Mouse (Mus musculus): ENCODE data around the gene Pcyt2.

Gene Pcyt2

DNA sequence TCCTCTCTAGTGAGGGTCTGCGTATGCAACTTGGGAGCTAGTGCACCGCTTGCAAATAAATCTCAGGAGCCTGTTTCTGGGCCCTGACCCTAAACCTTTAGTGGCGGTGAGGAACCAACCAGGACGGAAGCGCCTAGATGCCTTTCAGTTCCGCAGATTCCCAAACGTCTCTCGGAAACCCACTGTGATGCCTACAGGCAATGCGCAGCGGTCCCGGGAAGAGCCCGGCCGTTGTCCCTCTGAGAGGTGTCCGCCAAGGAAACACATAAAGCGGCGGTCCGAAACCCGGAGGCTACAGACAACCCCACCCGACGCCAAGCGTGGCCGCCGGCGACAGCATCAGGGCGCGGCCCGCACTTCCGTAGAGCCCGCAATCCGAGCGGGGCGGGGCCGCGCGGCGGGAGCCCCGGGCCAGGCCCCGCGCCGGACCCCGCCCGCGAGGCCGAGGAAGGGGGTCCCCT lies 36.8 kb downstream of the Pcyt2 start:
- peak; percentile 45 for DNase-seq (ENCODE audit: low spot score)

- DNase-seq (ENCODE audit: low spot score): peak; percentile 24
Measured at GRCm38 (mm10) chr11:120580190-120580589, 37.5 kb downstream of the Pcyt2 start.

DNA sequence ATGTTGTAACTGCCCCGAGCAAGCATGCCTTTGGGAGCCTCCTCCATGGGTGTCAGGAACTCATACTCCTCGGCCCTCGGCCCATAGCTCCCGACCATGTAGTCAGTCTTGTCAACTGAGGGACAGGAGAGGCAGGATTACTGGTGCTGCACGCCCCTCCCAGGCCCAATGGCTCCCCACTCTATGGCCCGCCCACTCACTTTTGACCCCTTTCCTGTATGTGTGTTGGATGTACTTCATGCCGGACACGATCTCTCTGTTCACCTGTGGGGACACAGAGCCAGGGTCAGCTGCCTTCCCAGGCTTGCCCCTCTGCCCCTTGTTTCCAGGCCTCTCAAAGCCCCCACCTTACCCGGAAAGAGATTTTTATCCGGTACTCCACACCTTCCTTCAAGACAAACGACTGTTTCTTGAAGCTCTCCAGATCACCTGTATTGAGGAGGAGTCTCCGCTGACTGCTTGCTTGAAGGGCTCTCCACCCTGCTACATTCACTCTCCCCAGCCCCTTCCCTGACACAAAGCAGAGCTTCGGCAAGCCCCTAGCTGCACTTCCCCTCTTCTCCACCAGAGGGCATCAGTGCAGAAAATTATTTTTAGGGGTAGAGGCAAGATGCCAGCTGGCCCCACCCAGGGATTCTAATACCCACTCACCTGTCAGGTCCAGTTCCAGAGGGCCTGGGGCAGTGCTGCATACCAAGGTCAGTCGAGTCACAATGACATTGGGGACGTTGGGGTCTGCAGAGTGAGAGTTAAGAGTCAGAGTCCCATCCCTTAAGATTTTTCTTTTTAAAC lies 38.2 kb downstream of the Pcyt2 start:
- DNase-seq (ENCODE audit: low spot score): peak; percentile 71

DNA sequence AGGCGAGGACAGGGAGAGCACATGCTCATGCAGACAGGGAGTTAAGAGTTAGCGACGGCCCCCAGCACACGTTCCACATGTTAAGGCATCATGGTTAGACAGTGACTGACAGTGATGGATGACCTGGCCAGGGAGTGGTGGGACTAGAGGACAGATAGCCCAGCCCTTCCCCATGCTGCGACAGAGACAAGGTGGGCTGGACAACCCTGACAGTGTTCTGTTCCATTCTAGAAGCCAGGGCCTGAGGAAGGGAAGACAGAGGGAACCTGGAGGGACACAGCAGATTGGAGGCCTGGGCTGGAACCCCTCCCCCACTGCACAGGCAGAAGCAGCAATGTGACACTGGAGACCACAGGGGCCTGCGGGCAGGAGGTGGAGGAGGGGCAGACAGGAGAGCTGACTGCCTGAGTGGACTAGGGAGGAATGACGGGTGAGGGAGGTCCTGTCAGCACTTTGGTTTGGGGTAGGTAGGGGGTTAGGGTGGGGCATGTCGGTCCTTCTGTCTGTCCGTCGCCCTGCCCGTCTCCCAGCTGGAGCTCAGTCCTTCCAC lies 39.0 kb downstream of the Pcyt2 start:
- no peak for DNase-seq (ENCODE audit: low spot score)

- no peak for DNase-seq (ENCODE audit: low spot score)
Measured at GRCm38 (mm10) chr11:120578024-120578693, 39.6 kb downstream of the Pcyt2 start.

DNA sequence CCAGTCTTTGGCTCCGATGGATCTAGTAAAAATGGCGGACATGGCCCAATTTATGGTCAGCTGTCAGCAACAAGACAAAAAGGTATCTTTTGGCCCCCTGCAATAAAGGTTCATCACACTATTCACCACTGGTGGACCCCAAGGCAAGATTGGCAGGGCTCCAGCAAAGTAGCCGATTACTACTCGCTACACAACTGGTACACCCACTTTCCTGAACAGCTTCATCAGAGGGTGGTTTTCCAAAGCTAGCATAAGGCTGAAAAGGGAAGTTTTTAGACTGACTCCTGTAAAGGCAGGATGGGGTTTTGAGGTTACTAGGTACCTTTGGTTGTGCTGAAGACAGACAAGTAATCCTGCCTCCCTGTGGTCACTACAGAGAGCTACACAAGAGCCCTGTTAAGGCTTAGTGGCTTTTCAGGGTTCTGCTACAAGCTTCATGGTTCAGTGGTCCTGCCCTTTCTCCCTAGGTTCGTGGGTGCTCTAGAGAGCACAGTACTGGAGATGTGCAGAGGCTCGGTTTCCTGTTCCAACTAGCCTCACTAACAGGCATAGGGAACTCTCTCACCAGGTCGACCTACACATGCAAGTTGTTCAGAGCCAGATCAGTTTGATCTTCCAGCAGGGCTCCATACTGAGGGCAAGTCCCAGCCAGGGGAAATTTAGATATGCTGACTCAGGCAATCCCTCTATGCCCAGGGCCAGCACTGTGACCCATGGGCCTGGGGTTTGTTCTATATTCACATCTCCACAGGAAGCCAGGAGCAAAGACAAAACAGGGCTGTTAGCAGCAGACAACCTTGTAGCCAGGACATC lies 40.3 kb downstream of the Pcyt2 start:
- DNase-seq (ENCODE audit: low spot score): no peak

DNA sequence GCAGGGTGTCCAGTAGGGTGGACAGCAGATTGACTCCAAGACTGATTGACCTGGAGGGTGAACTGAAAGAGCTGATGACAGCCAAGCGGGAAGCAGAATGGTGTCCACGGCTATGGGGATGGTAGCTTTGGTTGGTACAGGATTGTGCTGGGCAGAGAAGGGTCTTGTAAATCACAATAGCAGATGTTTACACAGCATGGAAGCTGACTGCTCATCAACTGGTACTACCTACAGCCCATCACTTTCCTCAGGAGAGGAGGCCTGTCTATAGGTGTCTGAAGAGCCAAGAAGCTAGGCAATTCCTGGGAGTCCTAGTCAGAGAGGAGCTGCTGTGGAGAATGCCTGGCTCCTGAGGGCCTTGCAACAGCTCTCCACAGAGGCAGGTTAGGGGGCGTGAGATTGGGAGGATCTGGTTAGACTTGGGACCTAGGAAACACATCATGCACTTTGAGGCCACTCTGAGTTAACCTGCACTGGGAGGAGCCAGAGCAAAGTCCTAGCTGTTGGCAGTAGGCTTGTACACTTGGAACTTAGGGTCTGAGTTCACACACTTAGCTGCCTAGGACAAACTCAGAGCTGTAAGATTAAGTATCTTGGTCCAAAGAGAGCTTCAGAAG lies 41.3 kb downstream of the Pcyt2 start:
- no peak for DNase-seq (ENCODE audit: low spot score)

GRCm38 (mm10) chr11:120575940-120576339 lies 41.8 kb downstream of the Pcyt2 start:
- DNase-seq (ENCODE audit: low spot score): no peak

DNA sequence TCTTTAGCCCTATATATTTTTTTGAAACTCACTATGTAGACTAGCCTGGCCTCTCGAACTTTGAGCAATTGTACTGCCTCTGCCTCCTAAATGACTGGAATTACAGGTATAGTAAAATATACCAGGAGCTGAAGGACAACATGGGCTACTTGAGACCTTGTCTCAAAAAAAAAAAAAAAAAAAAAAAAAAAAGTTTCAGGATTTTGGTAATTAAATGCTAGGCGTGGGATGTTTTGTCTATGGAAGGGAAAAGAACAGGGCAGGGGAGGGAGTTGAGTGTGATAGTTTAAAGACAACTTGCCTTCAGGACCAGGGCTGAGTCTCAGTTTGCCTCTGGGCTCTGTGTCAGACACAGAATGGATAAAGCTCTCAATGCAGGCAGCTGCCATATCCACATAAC lies 42.7 kb downstream of the Pcyt2 start:
- no peak for DNase-seq (ENCODE audit: low spot score)

DNA sequence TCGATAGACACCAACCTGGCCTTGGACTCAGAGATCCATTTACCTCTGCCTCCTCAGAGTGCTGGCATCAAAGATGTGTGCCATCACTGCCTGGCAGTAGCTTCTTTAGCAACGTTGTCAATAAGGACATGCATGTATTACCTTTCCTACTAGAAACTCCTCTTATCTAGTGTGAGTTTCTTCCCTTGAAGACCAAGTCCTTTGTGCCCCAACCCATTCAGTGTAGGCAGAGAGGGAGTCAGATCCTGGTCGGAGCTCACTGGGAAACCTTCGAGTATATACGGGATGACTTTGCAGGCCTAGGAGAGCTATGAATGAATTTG lies 43.5 kb downstream of the Pcyt2 start:
- DNase-seq (ENCODE audit: low spot score): no peak

- DNase-seq (ENCODE audit: low spot score): no peak
Measured at GRCm38 (mm10) chr11:120573585-120574277, 44.0 kb downstream of the Pcyt2 start.

GRCm38 (mm10) chr11:120572752-120573584 lies 44.8 kb downstream of the Pcyt2 start, which contains the start of gene P4hb:
Gene P4hb (minus strand): TSS chr11:120573253.
- DNase-seq (ENCODE audit: low spot score): peak; percentile 99

DNA sequence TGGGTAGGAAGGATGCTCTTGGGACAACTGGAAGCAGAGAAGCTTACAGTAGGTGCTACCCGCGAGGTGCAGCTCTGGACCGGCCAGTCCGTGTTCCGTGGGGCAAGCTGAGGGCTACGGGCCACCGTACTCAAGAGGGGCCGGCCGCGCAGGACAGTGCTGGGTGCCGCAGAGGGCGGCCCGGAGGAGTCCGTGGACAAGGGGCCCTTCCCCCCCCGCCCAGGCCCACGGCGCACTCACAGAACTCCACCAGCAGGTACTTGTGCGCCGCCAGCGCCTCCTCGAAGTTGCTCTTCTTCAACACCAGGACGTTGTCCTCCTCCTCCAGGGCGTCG lies 45.4 kb downstream of the Pcyt2 start:
- peak; percentile 32 for DNase-seq (ENCODE audit: low spot score)

DNA sequence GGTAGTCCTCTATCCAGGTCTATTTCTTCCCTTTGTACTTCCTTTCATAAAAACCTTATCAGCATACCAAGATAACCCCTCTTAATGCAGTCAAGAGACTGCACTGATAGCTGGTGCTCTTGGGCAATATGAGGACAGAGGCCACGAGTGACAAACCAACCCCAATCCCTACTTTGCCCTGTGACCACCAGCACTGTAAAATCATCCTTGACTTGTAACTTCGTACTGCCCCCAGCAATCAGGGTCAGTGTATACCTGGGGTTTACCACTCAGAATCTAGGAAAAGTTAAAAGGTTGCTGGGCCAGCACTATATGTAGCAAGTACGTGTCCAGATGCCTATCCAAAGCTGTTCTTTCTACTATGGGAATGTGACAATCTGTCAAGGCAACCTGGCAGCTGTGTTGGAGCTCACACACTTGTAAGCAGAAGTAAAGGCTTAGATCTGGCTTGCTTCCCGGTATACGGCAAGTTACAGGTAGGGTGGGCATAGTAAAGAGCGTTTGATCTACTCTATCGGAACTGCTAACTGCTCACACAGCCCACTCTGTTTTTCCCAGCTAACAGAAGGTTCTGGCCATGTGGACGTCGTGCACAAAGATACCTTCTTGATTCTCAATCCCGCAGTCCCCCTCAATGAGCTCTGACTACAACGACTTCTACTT lies 45.9 kb downstream of the Pcyt2 start:
- DNase-seq (ENCODE audit: low spot score): no peak

- no peak for DNase-seq (ENCODE audit: low spot score)
Measured at GRCm38 (mm10) chr11:120571122-120571521, 46.6 kb downstream of the Pcyt2 start.

- no peak for DNase-seq (ENCODE audit: low spot score)
Measured at GRCm38 (mm10) chr11:120568324-120568723, 49.4 kb downstream of the Pcyt2 start.

DNA sequence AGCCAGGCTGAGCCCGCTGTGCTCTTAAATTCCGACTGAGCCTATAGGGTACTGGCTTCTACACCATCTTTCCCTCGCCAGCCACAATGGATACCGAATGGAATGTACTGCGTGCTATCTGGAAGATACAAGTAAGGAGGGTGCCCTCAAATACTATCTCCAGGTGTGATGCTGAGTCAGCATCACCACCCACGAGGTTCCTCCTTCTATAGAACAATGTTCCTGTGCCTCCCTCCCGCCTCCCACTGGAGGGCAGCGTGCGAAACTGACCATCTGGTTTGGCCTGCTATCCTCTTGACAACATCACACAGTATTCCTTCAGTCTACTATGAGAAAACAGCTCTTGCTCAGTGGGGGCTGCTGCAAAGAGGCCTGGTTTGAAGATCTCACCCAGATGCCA lies 52.6 kb downstream of the Pcyt2 start:
- no peak for DNase-seq (ENCODE audit: low spot score)

DNA sequence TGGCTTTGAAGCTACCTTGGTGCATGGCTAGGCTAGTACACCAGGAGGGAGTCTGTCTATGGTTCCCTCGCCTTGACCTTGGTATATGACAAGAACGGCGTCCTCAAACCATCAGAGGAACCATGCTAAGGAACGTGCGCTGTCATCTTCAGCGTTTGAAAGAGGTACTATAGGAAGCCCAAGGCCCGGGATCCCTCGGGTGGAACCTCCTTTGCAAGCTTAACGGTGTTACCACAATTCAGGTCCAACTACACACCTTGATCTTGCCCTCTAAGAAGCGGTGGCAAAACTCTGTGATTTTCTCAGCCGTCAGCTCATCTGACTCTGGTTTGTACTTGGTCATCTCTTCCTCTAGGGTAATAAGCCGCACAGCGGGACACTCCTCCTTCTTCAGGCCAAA lies 54.8 kb downstream of the Pcyt2 start:
- DNase-seq (ENCODE audit: low spot score): no peak

- no peak for DNase-seq (ENCODE audit: low spot score)
Measured at GRCm38 (mm10) chr11:120560952-120561728, 56.6 kb downstream of the Pcyt2 start.
